Comparison of ENCODE assay signal across 8 mouse cellular contexts in the genomic region with DNA sequence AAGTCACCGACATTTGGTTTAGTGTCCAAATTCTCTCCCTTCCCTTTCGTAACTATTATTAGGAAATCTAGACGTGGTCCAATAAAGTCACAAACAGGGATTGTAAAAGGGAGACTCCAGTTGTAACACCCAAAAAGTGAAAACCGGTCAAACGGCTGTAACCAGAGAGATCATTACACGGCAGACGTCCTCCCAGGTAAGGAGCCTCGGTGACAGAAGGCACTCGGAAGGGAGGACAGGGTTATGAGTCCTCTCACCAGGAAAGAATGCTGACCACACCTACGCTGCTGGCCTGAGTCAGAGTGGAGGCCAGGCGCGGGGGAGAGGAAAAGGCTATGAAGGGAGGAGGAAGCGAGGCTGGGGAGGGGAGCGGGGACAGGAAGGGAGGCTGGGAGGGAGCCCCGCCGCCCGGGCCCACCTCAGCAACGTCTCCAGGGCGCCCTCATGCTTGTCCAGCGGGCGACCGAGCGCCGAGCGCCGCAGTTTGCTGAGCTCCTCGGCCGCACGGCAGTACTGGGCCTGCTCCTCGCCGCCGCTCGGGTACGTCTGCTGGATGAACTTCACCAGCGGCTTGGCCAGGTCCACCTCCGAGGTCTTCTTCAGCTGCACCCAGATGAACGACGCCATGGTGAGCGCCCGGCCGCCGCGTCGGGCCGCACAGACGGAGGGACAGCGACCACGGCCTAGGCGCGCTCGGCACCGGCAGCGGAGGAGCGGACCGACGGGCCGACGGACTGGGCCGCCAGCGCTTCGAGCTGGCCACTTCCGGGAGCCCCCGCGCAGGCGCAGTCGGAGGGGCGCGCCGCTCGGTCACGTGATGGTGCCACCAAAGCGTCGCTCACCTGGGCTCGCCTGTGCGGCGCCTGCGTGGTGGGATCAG. TPM values are rescaled to one million over a fixed set of nuclear protein-coding genes. Genes with fewer than 3 reads are reported as not detected.
DNase-seq lines count a peak whose midpoint lies in the region; ATAC-seq and TF ChIP-seq lines count a peak whose summit lies in the region.

Gene Pdcd6ip, minus strand, starts transcription at position 779 of the 880 bp plus-strand sequence.

- peak; percentile 95 for ATAC-seq in forebrain, embryonic 15.5 days (replicated peaks)
- peak; percentile 46 for ATAC-seq in neutrophil, adult 5-6 weeks (ENCODE audit: extremely low read depth, insufficient number of reproducible peaks, low FRiP score, poor library complexity, severe bottlenecking)

- TF ChIP-seq CTCF in lung, adult 2 months (IDR thresholded peaks at IDR 0.05; ENCODE audit: insufficient read depth, low read length): no peak

- peak within 1 kb of the TSS; percentile 85 for H3K9ac ChIP-seq in forebrain, embryonic 15.5 days (replicated peaks)

- peak; percentile 81 for DNase-seq in ES-CJ7 (ENCODE audit: low read depth, low spot score)
- peak; percentile 94 for DNase-seq in cerebellum, adult 11-12 months
- peak; percentile 82 for DNase-seq in heart, postnatal 25 days (ENCODE audit: low spot score)
- peak; percentile 89 to 92 for DNase-seq in layer of hippocampus, adult 18-20 months (ENCODE audit: low spot score in 2 of 2)
- peak; percentile 91 for DNase-seq in lung, adult 2 months
- peak; percentile 83 to 85 for DNase-seq in thymus, adult 18-20 months

- no peaks in the 10 kb centered on the region for H3K36me3 ChIP-seq in forebrain, embryonic 15.5 days

- peak within 1 kb of the TSS; percentile 66 for H3K27ac ChIP-seq in forebrain, embryonic 15.5 days (replicated peaks)

- no peaks in the 10 kb centered on the region for H3K27me3 ChIP-seq in forebrain, embryonic 15.5 days

- 2% methylated on average over 77 of the region's 77 CpGs for WGBS in forebrain, embryonic 15.5 days
- under 1% methylated on average over 77 of the region's 77 CpGs for WGBS in lung, adult 2 months

- H3K9me3 ChIP-seq in forebrain, embryonic 15.5 days: no peaks in the 10 kb centered on the region

- H3K4me3 ChIP-seq in forebrain, embryonic 15.5 days: peak within 1 kb of the TSS; percentile 87
- H3K4me3 ChIP-seq in lung, adult 2 months (replicated peaks; ENCODE audit: extremely low read depth, low read depth, low read length): peak within 1 kb of the TSS; percentile 85

- intact Hi-C loops in heart, postnatal 25 days (cut with DNase I): loop anchor here (2.0 kb wide), 1 partner anchor 33 kb away; the partner anchor contains the start of gene Clasp2

- peak; percentile 83 for TF ChIP-seq POLR2A in lung, adult 2 months (IDR thresholded peaks at IDR 0.05; ENCODE audit: borderline replicate concordance, extremely low read depth, low read depth, low read length)

- H3K4me1 ChIP-seq in forebrain, embryonic 15.5 days: peaks cover 28% of the 10 kb centered on the region
- H3K4me1 ChIP-seq in lung, adult 2 months (ENCODE audit: control insufficient read depth, insufficient read depth, low read length): peaks cover 22% of the 10 kb centered on the region; the same call in 1 of the 2 replicates

- peak within 1 kb of the TSS; percentile 62 for H3K4me2 ChIP-seq in forebrain, embryonic 15.5 days (replicated peaks)

RNA-seq across cellular contexts. Expression of gene Pdcd6ip, which starts in this region (rescaled TPM):
- 41.5 and 41.9 TPM in 2 replicates for polyA plus RNA-seq in forebrain, embryonic 15.5 days (2015; fragmentation: Nextera tagmentation; extraction: Ambion mirVana)
- total RNA-seq in heart, postnatal 25 days (2021): 10 to 100 TPM; 61.5 to 66.9 TPM
- 10 to 100 TPM; 56.7 to 61.8 TPM for total RNA-seq in layer of hippocampus, adult 18-20 months (2021)
- polyA plus RNA-seq in lung, adult 2 months (2012; rRNA removed): 90.6 and 120 TPM in 2 replicates
- 114 and 122 TPM in 2 replicates for total RNA-seq in neutrophil, adult 5-6 weeks (2017)

Comparison
In these comparisons a context has a peak if more than half of its experiments do, and no peak if none do; other contexts are left out.
1. Peak in every context shown above with its lines: DNase-seq, ATAC-seq, H3K4me3 ChIP-seq and H3K27ac ChIP-seq.